Mouse (Mus musculus) adrenal gland, postnatal 14 days (tissue): ENCODE results near the gene Mri1. TPM values are rescaled to one million over a fixed set of nuclear protein-coding genes. Genes with fewer than 3 reads are reported as not detected.

ENCODE experiments used
- DNase-seq: peaks from one replicate; pipeline ENCODE4 v3.0.0; 2021; ENCODE audit warnings: mixed read lengths
- microRNA-seq, 2 experiments: library from miRNA; unstranded; fragments of <30 nt; microRNA quantifications; one replicate each; pipeline ENCODE4 v1.2.0; 2021
- total RNA-seq: library from RNA; stranded (reverse); gene quantifications from 2 replicates; pipeline ENCODE4 v1.2.3, GENCODE M21; 2021

Gene Mri1
- total RNA-seq, 1 experiment from 2014 or later = 25.0 TPM

GRCm38 (mm10) chr8:84202938-84203917 lies 53.9 kb downstream of the Mri1 start:
- peak; percentile 93 for DNase-seq

- peak; percentile 89 for DNase-seq
Observed at GRCm38 (mm10) chr8:84202466-84202865, 54.7 kb downstream of the Mri1 start.

GRCm38 (mm10) chr8:84201545-84202245 lies 55.4 kb downstream of the Mri1 start:
- peak; percentile 90 for DNase-seq

- peak; percentile 90 for DNase-seq
Observed at GRCm38 (mm10) chr8:84200652-84201544, 56.2 kb downstream of the Mri1 start.

GRCm38 (mm10) chr8:84200126-84200555 lies 57.0 kb downstream of the Mri1 start:
- no peak for DNase-seq

Small RNA genes lying within 50 kb of the gene (microRNA-seq; reads per million reads assigned to microRNA genes)
- 34,644 to 36,617 reads per million in 2 experiments for gene Mir23a
- gene Mir24-2 = 0 reads per million in 2 experiments
- gene Mir27a = 718 to 1,351 reads per million in 2 experiments
- 0 reads per million in 2 experiments for gene Mir3074-2

Other genes starting within 250 kb of the Mri1 start
- gene 2210011C24Rik, start 245.2 kb downstream of the Mri1 start, total RNA-seq = not detected in 2 replicates
- 0.38 and 0.52 TPM in 2 replicates for gene Palm3, start 235.9 kb downstream of the Mri1 start, total RNA-seq
- 2.3 and 12.2 TPM in 2 replicates for gene Il27ra, start 214.7 kb downstream of the Mri1 start, total RNA-seq
- 0.64 TPM in 1 of 2 replicates, not detected in the other for gene Rln3, start 212.3 kb downstream of the Mri1 start, total RNA-seq
- gene Gm10643, start 192.2 kb downstream of the Mri1 start, total RNA-seq = 2.9 and 3.0 TPM in 2 replicates
- gene Rfx1, start 190.5 kb downstream of the Mri1 start, total RNA-seq = 15.2 and 17.3 TPM in 2 replicates
- gene Dcaf15, start 152.6 kb downstream of the Mri1 start, total RNA-seq = 16.5 and 21.0 TPM in 2 replicates
- 0.44 and 1.1 TPM in 2 replicates for gene Podnl1, start 131.3 kb downstream of the Mri1 start, total RNA-seq
- gene Cc2d1a, start 109.4 kb downstream of the Mri1 start, total RNA-seq = 23.8 and 31.0 TPM in 2 replicates
- 0.49 and 0.82 TPM in 2 replicates for gene 4930432K21Rik, start 109.3 kb downstream of the Mri1 start, total RNA-seq
- 0.67 and 1.2 TPM in 2 replicates for gene Nanos3, start 72.1 kb downstream of the Mri1 start, total RNA-seq
- 32.3 and 39.5 TPM in 2 replicates for gene Zswim4, start 20.3 kb downstream of the Mri1 start, total RNA-seq
- 251 and 255 TPM in 2 replicates for gene D8Ertd738e, start 7.6 kb downstream of the Mri1 start, total RNA-seq
- 17.5 and 22.0 TPM in 2 replicates for gene Ccdc130, start 13.1 kb upstream of the Mri1 start, total RNA-seq
- 4.5 and 10.4 TPM in 2 replicates for gene Cacna1a, start 131.1 kb upstream of the Mri1 start, total RNA-seq